Mouse (Mus musculus): ENCODE results near the gene Adcy9.

Gene Adcy9

GRCm38 (mm10) chr16:4316094-4316474 lies 104.2 kb downstream of the Adcy9 start:
- peak; percentile 85 to 88 for DNase-seq

DNA sequence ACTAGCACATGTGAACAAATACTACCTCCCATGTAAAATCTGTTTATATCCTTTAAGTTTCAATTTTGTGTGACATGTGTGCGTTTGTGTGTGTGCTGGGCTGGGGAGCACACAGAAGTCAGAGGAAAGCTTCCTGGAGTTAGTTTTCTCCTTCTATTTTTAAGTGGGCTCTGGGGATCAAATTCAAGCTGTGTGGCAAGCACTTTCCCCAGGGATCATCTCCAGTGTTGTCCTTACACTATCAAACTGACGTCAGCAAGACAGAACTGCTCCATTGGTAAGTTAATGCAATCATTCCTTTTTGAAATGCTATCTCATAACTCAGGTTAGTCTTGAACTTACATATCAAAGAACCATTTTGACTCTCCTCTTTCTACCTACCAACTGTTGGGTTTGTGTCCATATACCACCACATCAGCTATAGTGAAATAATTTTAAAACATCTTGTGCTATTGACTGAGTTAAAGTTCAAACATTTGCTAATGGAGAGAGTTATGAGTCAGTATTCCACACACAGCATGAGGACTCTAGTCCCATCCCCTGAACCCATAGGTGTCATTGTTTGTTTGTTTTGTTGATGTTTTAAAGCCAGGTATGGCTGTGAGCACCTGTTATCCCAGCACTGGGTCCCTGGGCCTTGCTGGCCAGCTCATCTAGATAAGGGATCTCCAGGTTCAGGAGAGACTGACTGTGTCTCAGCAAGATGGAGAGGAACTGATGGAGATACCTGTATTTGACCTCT lies 104.8 kb downstream of the Adcy9 start:
- no peak for DNase-seq

DNA sequence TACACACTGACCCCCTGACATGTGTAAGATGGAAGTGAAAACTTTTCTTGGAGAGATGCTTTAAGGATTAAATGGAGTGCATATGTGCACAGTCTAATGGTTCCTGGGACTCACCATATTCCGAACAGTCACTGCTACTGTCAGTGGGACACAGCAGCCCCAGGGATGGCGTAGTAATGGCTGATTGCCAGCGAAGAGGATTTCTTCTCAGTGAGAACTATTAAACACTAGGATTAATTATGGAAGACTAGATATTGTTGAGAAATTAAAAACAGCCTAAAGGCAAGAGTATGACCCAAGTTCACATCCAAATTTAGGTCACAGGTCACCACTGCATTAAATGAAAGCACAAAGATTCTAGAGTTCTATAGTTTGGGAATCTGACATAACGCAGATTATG lies 105.4 kb downstream of the Adcy9 start:
- no peak for DNase-seq

DNA sequence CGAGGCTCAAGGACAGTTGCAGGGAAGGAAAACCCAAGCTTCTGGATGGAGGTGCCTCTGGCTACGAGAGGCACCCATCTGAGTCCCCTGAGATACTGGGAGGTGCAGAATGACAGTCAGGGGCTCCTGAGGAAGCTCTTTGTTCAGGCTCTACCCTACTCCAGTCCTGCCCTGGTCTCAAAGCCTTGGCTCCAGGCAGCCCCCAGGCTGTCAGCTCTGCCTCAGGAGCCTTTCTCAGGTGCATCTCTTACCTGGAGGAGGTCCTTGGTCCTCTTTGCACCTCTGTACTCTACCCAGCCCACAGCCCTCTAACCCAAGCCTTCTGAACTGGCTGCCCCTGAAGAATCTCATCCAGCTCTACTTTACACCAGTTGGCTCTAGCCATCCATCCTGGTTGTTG lies 108.3 kb downstream of the Adcy9 start:
- no peak for DNase-seq

DNA sequence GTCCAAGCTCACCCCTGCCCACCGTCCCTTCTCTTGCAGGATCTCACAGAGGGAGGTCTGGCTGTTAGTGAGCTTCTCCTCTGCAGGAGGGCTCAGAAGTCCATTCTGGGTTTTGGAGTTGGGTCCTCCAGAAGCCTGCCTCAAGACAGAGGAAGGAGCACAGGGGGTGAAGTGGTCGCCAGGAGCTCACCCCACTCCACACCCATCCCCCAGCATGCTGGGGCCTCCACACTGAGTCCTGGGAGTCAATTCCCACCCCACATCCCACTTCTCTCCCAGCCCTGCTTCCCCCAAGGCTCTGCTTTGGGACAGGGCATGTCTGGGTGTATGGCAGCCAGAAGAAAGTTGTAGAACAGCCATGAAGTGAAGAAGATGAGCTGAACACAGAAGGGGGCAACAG lies 108.7 kb downstream of the Adcy9 start:
- DNase-seq: no peak

DNA sequence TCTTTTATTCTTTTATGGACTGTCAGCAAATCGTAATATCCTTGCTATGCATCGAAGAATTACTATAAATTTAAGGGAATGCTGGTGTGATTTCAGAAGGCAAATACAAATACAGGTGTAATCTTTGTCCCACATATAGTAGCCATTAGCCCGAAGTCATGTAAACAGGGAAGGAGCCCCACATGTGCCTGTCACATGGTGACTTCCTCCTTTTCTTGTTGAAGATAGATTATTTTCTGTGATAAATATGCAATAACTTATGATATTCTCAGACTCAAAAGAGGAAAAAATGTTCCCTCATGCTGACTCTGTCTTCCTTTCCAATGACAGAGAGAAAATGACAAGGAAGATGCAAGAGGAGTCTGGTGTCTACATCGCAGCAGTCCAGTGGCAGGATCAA lies 112.5 kb downstream of the Adcy9 start:
- DNase-seq: no peak

GRCm38 (mm10) chr16:4304176-4304922 lies 115.9 kb downstream of the Adcy9 start:
- DNase-seq: peak; percentile 46 to 63

DNA sequence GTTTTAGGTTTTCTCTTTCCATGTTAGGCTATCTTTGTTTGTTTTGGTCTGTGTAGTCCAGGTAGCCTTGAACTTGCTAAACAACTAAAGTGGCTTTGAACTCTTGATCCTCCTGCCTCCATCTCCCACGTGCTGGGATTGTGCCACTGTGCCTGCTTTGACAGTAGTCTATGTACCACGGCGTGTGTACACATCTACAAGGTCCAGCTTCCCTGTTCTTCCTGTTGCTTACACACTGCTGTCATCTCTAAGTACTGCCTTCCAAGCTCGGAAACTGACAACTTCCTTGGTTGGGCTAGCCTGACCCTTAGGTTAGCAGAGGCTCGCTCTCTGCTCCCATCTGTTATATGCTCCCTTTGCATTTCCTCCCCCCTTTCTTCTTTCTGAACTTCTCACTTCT lies 116.7 kb downstream of the Adcy9 start:
- no peak for DNase-seq

GRCm38 (mm10) chr16:4300280-4300679 lies 120.0 kb downstream of the Adcy9 start:
- DNase-seq: no peak

GRCm38 (mm10) chr16:4293259-4293658 lies 127.0 kb downstream of the Adcy9 start:
- no peak for DNase-seq

DNA sequence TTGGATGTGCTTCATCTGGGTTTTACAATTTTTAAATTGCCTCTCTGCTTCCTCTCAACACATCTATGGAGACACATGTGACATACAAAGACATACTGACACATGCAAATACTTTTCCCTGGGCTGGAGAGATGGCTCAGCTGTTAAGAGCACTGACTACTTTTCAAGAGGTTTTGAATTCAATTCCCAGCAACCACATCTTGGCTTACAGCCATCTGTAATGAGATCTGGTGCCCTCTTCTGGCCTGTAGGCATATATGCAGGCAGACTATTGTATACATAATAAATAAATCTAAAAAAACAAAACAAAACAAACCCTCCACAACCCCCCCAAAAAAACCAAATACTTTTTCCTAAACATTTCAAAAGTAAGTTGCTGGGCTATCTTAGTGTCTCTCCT lies 130.8 kb downstream of the Adcy9 start:
- peak in 1 of 2 experiments; percentile 49 for DNase-seq

DNA sequence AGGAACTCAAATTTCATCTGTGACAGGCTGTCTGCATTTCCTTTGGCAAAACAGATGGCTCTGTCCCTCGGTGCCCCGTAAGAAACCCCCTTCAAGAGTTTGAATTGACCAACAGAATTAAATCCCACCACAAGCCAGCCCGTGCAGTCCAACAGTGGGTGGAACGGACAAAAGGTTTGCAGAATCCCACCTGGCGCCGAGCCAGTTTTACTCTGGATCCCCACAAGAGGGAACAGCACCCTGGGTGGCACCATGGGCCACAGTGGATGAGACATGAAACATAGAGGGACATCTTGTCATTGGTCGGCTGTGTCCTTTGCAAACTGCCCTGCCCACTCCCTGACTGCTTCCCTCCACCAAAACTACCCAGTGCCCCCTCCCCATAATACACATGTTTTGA lies 133.7 kb downstream of the Adcy9 start:
- DNase-seq: peak; percentile 27 to 31

GRCm38 (mm10) chr16:4285257-4285656 lies 135.0 kb downstream of the Adcy9 start:
- DNase-seq: peak in 1 of 2 experiments; percentile 37

DNA sequence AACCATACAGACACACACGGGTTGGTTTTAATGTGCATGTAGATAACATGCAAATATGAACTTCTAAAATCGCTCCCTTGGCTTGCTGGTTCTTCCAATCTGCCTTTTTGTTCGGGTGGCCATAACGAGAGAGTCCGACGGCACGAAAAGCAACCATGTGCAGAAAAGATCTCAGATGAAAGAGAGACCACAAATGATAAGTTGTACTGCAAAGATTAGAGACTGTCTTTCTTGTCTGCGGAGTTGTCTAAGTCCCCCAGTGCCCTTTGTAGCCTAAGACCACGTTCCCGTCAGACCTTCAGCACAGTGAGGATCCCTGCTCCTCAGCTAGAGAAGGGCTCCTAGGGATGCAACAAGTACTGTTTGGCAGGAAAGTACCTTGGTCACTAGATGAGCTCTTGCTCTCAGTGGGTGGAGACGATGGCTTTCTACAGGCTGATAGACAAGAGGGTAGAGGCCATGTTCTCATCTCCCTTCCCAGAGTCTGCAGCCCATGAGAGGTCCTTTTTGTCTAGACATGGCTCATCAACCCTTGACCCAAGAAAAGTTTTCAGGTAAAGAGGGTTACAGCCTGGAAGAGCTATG lies 136.9 kb downstream of the Adcy9 start:
- DNase-seq: no peak

GRCm38 (mm10) chr16:4281470-4281869 lies 138.8 kb downstream of the Adcy9 start:
- no peak for DNase-seq

- no peak for DNase-seq
Measured at GRCm38 (mm10) chr16:4280949-4281348, 139.3 kb downstream of the Adcy9 start.

GRCm38 (mm10) chr16:4279601-4280000 lies 140.7 kb downstream of the Adcy9 start:
- no peak for DNase-seq

- DNase-seq: no peak
Measured at GRCm38 (mm10) chr16:4276621-4277020, 143.7 kb downstream of the Adcy9 start.

GRCm38 (mm10) chr16:4276151-4276550 lies 144.1 kb downstream of the Adcy9 start:
- no peak for DNase-seq

GRCm38 (mm10) chr16:4273702-4274476 lies 146.4 kb downstream of the Adcy9 start:
- peak in 1 of 2 experiments; percentile 49 for DNase-seq

- no peak for DNase-seq
Measured at GRCm38 (mm10) chr16:4272254-4272653, 148.0 kb downstream of the Adcy9 start.

GRCm38 (mm10) chr16:4270911-4271310 lies 149.4 kb downstream of the Adcy9 start:
- no peak for DNase-seq

Data from cerebellum, postnatal 25 days (tissue).